Comparison of ENCODE assay signal across 8 mouse cellular contexts in the genomic region with DNA sequence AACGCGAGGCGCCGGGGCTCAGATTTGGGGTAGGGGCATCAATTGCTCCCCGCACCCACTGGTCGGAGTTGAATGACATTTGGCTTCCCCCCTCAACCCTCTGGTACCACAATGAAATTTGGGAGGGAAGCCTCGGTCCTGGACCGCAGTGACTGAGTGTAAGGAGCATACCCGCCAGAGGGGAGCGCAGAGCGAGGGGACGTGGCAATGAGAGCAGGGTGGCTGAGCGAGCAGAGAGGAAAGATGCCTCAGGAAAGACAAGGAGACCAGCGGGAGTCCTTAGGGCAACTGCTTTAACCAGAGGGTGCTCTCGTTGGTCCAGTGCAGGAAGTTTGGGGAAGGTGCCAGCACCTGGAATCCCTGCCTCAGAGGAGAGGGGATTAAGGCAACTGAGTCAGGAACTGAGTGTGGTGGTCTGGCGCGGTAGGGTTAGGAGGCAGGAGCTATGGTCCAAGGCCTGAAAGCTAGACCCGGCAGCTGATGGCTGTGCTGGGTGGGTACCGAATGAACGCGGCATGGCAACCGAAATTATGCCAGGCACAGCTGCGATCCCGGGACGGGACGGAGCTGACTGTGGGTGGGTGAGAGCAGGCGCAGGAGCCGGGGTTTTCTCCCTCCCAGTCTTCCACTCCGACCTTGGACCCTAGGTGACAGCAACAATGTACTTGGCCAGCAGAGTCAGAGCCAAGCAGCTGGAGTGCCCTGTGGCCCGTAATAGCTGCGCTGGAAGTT. TPM values are rescaled to one million over a fixed set of nuclear protein-coding genes. Genes with fewer than 3 reads are reported as not detected.
DNase-seq lines count a peak whose midpoint lies in the region; ATAC-seq and TF ChIP-seq lines count a peak whose summit lies in the region.
"Had no signal": no experiment of that assay in that cellular context is flagged by ENCODE, and none has a peak within 500 bp of the region (broad histone marks: within the 10 kb centered on the region; RNA-seq: fewer than 3 reads in every experiment).

No protein-coding gene starts in this region.

- H3K9me3 ChIP-seq in limb, embryonic 12.5 days, result no peaks in the 10 kb centered on the region

- H3K4me2 ChIP-seq in limb, embryonic 12.5 days, result peak overlapping the region; percentile 93
- peak overlapping the region; percentile 62 for H3K4me2 ChIP-seq in myocyte (ENCODE audit: low read depth)

- 1% methylated on average over 31 of the region's 31 CpGs for WGBS in limb, embryonic 12.5 days

- no peak overlapping the region for H3ac ChIP-seq in myocyte (ENCODE audit: control insufficient read depth, insufficient read length)

- peaks cover 36% of the 10 kb centered on the region for H3K4me1 ChIP-seq in limb, embryonic 12.5 days (replicated peaks)

- H3K79me2 ChIP-seq in myocyte (ENCODE audit: control insufficient read depth, insufficient read depth), result no peaks in the 10 kb centered on the region

- 0 out of 2 replicates have a peak, but pooled peaks have one; percentile 10 for ATAC-seq in limb, embryonic 12.5 days (ENCODE audit: insufficient number of reproducible peaks, insufficient read depth, low FRiP score, low TSS enrichment, low read depth)

- peak overlapping the region; percentile 72 for H3K9ac ChIP-seq in limb, embryonic 12.5 days (replicated peaks)

- DNase-seq in thymus, postnatal 0 days (ENCODE audit: low spot score), result peak; percentile 10
- no peak for DNase-seq in thymus, adult 18-20 months
- DNase-seq in embryo, embryonic 10.5 days (ENCODE audit: low spot score), result peak; percentile 63
- DNase-seq in heart, postnatal 10 days, result peak; percentile 47 to 64
- no peak for DNase-seq in spleen, postnatal 4 days (ENCODE audit: low spot score in 2 of 2)

- intact Hi-C loops in heart, postnatal 10 days (cut with DNase I), result no loop called here

- H3K36me3 ChIP-seq in limb, embryonic 12.5 days, result peaks cover 60% of the 10 kb centered on the region
- peaks cover 12% of the 10 kb centered on the region for H3K36me3 ChIP-seq in myocyte (ENCODE audit: control insufficient read depth, insufficient read depth)

- H3K27ac ChIP-seq in limb, embryonic 12.5 days, result no peak overlapping the region

- TF ChIP-seq POLR2A in myocyte (IDR thresholded peaks at IDR 0.05; ENCODE audit: insufficient read length, low read depth), result peak; percentile 0

- peaks cover 68% of the 10 kb centered on the region for H3K27me3 ChIP-seq in limb, embryonic 12.5 days
- no peaks in the 10 kb centered on the region for H3K27me3 ChIP-seq in myocyte (ENCODE audit: control insufficient read depth, insufficient read depth, insufficient read length)

- H3K4me3 ChIP-seq in limb, embryonic 12.5 days (replicated peaks), result peak overlapping the region; percentile 50
- H3K4me3 ChIP-seq in myocyte, result no peak overlapping the region
- H3K4me3 ChIP-seq: erythroblast, embryonic 14.5 days had no signal

TF ChIP-seq in myocyte, 11 proteins besides CTCF, POLR2A, EP300 and RAD21:
- no peak for TF ChIP-seq MAX (IDR thresholded peaks at IDR 0.05; ENCODE audit: low read depth)
- no peak for TF ChIP-seq REST (IDR thresholded peaks at IDR 0.05; ENCODE audit: insufficient read depth, insufficient read length)
- no peak for TF ChIP-seq TCF3 (IDR thresholded peaks at IDR 0.05; ENCODE audit: insufficient read length, low read depth)
- TF ChIP-seq MYOG (IDR thresholded peaks at IDR 0.05; ENCODE audit: control insufficient read depth in 1 of 3, insufficient read depth in 1 of 3, insufficient read length in 2 of 3, low read depth in 2 of 3), result peak in 1 of 3 experiments; percentile 65
- TF ChIP-seq TCF12 (IDR thresholded peaks at IDR 0.05; ENCODE audit: insufficient read depth, poor library complexity, severe bottlenecking), result no peak
- TF ChIP-seq USF1 (IDR thresholded peaks at IDR 0.05; ENCODE audit: low read depth), result no peak
- TF ChIP-seq E2F4 (IDR thresholded peaks at IDR 0.05; ENCODE audit: insufficient read depth), result no peak
- TF ChIP-seq MYOD1 (IDR thresholded peaks at IDR 0.05; ENCODE audit: control insufficient read depth in 1 of 3, insufficient read length in 2 of 3, low read depth in 2 of 3), result peak in 1 of 3 experiments; percentile 42
- no peak for TF ChIP-seq SRF (IDR thresholded peaks at IDR 0.05; ENCODE audit: control insufficient read depth, insufficient read length, low read depth)
- TF ChIP-seq CEBPB (IDR thresholded peaks at IDR 0.05; ENCODE audit: insufficient read depth, poor library complexity, severe bottlenecking), result no peak
- TF ChIP-seq POLR2AphosphoS2 (IDR thresholded peaks at IDR 0.05; ENCODE audit: insufficient read length, low read depth), result peak; percentile 91
TF ChIP-seq in myocyte: peak in this region for 3.

RNA-seq across cellular contexts. Expression of a gene that starts 0.4 kb away (rescaled TPM):
- 7.5 and 8.3 TPM in 2 replicates for polyA plus RNA-seq in thymus, postnatal 0 days (2015; fragmentation: Nextera tagmentation; extraction: Ambion mirVana)
- total RNA-seq in heart, postnatal 10 days (2021), result 10 to 100 TPM; 24.9 to 25.9 TPM
- 16.0 and 16.3 TPM in 2 replicates for polyA plus RNA-seq in limb, embryonic 12.5 days (2016; fragmentation: Nextera tagmentation; extraction: Ambion mirVana)
- polyA plus RNA-seq in myocyte (2012; fragmentation: generic; extraction: Trizol), result 1.8 TPM
- polyA plus RNA-seq: erythroblast, embryonic 14.5 days had no signal

RNA-seq across cellular contexts. Expression of a gene that starts 8.4 kb away (rescaled TPM):
- polyA plus RNA-seq in thymus, postnatal 0 days (2015; fragmentation: Nextera tagmentation; extraction: Ambion mirVana), result not detected in 2 replicates
- not detected for total RNA-seq in heart, postnatal 10 days (2021)
- not detected in 2 replicates for polyA plus RNA-seq in limb, embryonic 12.5 days (2016; fragmentation: Nextera tagmentation; extraction: Ambion mirVana)
- polyA plus RNA-seq in myocyte (2012; fragmentation: generic; extraction: Trizol), result not detected
- polyA plus RNA-seq: erythroblast, embryonic 14.5 days had no signal

RNA-seq across cellular contexts. Expression of a gene that starts 15.4 kb away (rescaled TPM):
- 14.2 and 14.4 TPM in 2 replicates for polyA plus RNA-seq in thymus, postnatal 0 days (2015; fragmentation: Nextera tagmentation; extraction: Ambion mirVana)
- 10 to 100 TPM; 21.9 to 22.5 TPM for total RNA-seq in heart, postnatal 10 days (2021)
- polyA plus RNA-seq in limb, embryonic 12.5 days (2016; fragmentation: Nextera tagmentation; extraction: Ambion mirVana), result 36.5 and 37.2 TPM in 2 replicates
- polyA plus RNA-seq in myocyte (2012; fragmentation: generic; extraction: Trizol), result 106 TPM

RNA-seq across cellular contexts. Expression of a gene that starts 29.0 kb away (rescaled TPM):
- 65.7 and 76.3 TPM in 2 replicates for polyA plus RNA-seq in thymus, postnatal 0 days (2015; fragmentation: Nextera tagmentation; extraction: Ambion mirVana)
- total RNA-seq in heart, postnatal 10 days (2021), result 10 to 100 TPM; 28.5 to 30.1 TPM
- 78.4 and 82.4 TPM in 2 replicates for polyA plus RNA-seq in limb, embryonic 12.5 days (2016; fragmentation: Nextera tagmentation; extraction: Ambion mirVana)
- polyA plus RNA-seq in myocyte (2012; fragmentation: generic; extraction: Trizol), result 47.7 TPM

RNA-seq across cellular contexts. Expression of a gene that starts 40.5 kb away (rescaled TPM):
- 4.4 and 5.2 TPM in 2 replicates for polyA plus RNA-seq in thymus, postnatal 0 days (2015; fragmentation: Nextera tagmentation; extraction: Ambion mirVana)
- 1 to 10 TPM; 2.9 to 4.3 TPM for total RNA-seq in heart, postnatal 10 days (2021)
- 9.3 and 11.2 TPM in 2 replicates for polyA plus RNA-seq in limb, embryonic 12.5 days (2016; fragmentation: Nextera tagmentation; extraction: Ambion mirVana)
- 8.3 TPM for polyA plus RNA-seq in myocyte (2012; fragmentation: generic; extraction: Trizol)

Comparison
In these comparisons a context has a peak if more than half of its experiments do, and no peak if none do; other contexts are left out.
1. DNase-seq: peak in thymus, postnatal 0 days (single experiment), embryo, embryonic 10.5 days (single experiment) and heart, postnatal 10 days (2 of 2); none in thymus, adult 18-20 months (0 of 2) and spleen, postnatal 4 days (0 of 2).